Mouse (Mus musculus) urinary bladder, adult 2 months (tissue): Measurements from ENCODE around the gene Ugt1a10. TPM values are rescaled to one million over a fixed set of nuclear protein-coding genes. Genes with fewer than 3 reads are reported as not detected.
"Not testable (repeated sequence)": the region's sequence is repeated elsewhere in the genome, so short reads cannot be mapped to it uniquely, and the experiment has no call there.

ENCODE experiments used
- DNase-seq: peaks from one replicate; pipeline ENCODE4 v3.0.0; 2022; ENCODE audit warnings: low spot score
- polyA plus RNA-seq: library from polyadenylated mRNA; depleted of rRNA; stranded (reverse); fragments of >200 nt; gene quantifications from 2 replicates; pipeline ENCODE4 v1.2.3, GENCODE M21; 2012; rRNA removed

Ugt1a10 gene
- polyA plus RNA-seq, result 0.16 TPM in 1 of 2 replicates, not detected in the other

DNA sequence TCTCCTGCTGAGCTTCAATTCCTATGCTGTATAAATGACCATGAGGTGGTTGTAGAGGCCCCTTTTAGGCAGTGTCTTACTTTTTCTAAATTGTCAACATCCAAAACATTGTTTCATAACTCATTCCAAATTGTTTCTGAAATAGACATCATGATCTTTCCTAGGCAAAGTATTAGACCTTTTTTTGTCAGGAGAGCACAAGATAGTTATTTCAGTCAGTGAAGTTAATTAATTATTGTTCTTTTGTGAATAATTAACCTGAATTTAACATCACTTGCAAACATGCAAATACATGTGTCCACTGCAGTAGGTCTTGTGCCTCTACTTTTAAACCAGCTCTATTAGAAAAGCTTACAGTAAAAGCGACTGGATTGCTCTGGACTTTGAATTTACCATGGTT lies at the start of gene Ugt1a10:
Gene Ugt1a10, plus strand, starts transcription at position 301 of the 400 bp plus-strand sequence.
- DNase-seq, result no peak

DNA sequence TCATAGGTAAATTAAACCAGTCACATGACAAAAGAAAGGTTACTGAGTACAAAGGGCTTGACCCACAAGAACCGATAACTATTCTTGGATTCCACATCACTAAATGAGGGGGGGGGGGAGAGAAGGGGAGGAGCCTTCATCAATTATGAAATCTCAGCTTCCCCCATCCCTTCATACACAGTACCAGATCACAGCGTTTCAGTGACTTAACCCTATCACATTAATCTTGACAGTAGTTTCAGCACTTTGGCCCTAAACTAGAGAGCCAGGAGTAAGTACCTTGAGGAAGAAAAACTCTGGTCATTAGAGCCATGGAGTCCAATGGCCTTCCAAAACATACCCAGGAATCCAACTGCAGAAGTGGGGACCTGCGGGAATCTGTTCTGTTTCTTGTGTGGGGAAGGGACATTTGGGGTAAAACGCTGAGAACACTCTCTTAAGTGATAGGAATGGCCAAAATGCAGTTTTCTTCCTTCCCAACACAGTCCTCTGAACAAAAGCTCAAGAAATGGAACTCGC lies 47.4 kb upstream of the Ugt1a10 start:
- DNase-seq, result no peak

DNA sequence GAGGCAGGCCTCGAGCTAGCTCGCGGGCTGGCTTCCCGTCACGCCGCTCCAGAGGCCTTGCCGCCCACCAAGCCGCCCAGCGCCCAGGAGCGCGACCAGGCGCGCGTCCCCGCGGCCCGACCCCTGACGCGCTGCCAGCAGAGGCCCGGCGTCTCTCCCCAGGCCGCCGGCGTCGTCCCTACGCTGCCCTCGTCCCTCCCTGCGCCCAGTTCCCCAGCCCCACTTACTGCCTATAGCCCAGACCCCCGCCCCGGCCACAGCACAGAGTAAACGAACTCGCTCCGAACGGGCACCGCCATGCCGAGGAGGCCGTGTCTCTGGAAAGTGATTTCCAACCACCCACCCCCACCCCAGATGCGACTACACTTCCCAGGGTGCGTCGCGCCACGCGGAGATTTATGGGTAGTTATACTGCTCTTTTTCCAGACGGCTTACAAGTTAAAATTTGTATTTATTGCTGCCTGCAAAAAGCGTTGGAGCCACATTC lies 46.9 kb upstream of the Ugt1a10 start, which contains the start of gene Usp40:
Gene Usp40, minus strand, starts transcription at position 341 of the 487 bp plus-strand sequence.
- peak; percentile 67 for DNase-seq

DNA sequence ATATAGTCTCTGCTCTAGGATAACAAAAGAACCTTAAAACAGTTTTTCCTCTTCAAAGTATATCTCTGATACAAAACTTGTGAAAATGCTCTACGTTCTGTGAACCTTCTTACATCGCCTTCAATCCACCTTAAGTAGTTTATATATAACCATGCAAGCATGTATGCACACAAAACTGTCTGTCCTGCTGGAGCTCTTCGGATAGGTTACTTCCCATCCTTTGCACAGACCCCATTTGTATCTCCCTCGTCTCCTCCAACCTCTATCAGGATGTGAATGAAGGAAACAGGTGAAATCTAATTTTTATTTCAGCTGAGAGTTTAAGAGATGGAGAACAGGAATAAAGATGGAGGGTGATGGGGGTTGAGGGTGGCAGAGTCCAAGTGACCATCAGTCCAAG lies 46.5 kb upstream of the Ugt1a10 start:
- DNase-seq, result no peak

DNA sequence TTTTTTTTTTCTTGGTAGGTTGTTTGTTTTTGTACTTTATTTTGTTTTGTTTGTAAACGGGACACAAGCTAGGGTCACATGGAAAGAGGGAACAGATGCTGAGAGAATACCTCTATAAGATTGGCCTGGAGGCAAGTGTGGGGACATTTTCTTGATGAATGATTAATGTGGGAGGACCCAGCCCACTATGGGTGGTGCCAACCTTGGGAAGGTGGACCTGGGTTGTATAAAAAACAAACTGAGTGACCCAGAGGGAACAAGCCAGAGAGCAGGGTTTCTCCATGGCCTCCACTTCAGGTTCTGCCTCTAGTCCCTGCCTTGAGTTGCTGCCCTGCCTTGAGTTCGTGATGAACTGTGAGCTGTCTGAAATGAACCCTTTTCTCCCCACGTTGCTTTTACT lies 45.7 kb upstream of the Ugt1a10 start:
- no peak for DNase-seq

DNA sequence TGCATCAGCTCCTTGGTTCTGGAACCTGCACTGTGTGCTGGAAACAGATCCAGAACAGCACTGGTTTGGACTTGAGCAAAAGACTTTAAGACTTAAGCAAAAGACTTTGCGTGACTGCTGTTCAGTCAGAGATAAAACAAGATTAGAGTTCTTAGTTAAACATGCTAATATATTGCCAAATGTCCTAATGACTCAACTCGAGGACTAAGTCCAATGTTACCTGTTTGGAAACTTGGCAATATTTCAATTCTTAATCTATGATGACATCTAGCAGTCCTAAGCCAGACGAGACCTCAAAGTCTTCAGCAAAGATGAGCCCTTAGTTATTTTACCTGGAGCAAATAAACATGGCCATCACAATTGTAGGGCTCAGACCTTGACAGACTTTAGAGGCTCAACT lies 41.5 kb upstream of the Ugt1a10 start:
- no peak for DNase-seq

DNA sequence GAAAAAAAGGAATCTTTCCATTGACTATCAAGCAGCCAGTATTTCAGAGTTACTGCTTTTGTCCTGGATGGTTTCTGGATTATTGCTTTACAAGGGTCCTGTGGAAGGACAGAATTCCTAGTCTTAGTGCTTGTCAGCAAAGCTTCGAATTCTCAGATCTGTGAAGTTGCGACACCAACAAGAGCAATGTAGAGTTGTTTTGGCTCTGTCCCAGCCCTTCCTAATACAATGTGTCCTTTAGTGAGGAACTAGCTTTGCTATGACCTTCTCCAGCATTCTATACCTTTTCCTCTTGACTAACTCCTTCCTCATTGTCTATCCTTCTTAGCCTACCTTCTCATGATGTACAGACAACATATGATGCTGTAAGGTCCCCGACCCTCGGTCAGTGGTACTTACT lies 41.0 kb upstream of the Ugt1a10 start:
- DNase-seq, result no peak

DNA sequence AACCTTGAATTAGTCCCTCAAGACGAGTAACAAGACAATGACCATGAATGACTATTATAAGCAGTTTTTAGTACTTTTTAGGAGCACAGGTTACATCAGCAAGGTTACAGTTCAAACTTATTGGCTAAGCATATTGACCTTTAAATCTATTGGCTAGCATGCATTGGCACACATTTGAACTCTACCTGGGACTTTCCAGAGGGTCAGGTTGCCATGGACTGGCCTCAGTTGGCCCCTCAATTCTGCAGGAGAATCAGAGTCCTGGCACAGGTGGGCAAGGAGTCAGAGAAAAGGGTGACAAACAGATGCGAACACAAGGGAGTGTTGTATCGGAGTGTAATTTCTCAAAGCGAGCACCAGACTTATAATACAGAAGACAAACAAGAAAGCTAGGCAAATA lies 40.5 kb upstream of the Ugt1a10 start:
- no peak for DNase-seq

DNA sequence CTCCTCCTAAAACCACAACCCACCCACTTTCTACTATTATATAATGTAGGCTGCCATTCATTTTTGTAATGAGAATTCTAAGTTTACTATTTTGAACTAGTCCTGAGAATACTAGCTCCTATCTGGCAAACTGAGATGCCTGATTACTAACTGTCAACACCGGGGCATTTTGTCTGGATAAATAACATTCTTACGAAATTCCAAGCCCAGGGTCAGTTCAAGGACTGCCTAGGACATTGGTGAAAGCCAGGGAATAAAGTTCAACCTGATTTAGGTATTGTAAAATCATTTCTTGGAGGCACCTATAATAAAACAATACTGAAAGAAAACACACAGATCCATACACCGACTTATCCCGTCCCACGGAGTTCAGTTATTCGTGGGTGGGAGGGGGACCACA lies 39.8 kb upstream of the Ugt1a10 start:
- DNase-seq, result no peak

DNA sequence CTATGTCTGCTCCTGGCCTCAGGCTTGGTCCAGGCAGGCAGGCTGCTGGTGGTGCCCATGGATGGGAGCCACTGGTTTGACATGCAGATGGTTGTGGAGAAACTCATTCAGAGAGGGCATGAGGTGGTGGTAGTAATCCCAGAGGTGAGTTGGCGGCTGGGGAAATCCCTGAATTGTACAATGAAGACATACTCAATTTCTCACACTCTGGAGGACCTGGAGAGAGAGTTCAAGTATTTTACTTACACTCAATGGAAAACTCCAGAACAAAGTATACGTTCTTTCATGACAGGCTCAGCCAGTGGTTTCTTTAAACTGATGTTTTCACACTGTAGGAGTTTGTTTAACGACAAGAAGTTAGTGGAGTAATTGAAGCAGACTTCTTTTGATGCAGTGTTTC lies 29.9 kb upstream of the Ugt1a10 start:
- DNase-seq, result not testable (repeated sequence)

DNA sequence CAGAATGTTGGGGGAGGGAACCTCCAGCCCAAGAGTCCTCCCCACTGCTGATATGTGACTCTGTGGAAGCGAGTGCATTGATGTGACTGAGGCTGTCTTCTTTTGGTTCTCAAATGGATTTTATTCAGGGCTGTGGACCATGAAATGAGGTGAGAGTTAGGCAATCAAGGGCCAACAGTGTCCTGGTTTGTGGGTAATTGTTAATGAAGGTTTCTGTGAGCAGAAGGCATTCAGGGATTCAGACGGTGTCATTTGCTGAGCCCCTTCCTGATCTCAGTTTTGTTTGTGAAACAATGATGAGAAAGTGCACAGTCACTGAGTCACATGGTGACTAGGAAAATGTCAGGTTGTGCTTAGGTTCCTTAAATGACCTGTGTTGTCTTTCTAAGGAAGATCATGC lies 12.1 kb upstream of the Ugt1a10 start:
- DNase-seq, result not testable (repeated sequence)

DNA sequence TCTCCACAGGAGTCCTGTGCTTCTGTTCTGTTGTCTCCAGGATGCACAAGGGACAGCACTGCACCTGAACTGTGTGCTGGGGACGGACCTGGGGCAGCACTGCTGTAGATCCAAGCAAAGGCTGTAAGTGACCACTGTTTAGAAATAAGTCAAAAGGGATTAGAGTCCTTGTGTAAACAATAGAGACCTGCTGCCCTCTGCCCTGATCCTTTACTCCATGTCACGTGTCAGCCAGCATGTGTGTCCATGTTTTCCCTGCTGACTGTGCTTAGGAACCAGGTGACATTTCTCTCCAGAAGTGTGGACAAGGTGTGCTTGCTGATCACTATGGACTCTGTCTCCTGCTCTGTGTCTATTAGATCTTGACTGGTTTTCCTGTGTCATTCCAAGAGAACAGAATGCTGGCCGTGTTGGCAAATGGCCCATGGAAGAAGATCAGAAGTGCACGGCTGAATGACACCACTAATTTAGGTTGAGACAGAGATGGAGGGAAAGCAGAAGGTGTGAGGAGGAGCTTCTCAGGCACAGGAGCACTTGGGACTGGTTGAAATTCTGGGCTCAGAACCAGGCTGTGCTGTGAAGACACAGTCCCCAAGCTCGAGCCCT lies 10.3 kb upstream of the Ugt1a10 start:
- not testable (repeated sequence) for DNase-seq

DNA sequence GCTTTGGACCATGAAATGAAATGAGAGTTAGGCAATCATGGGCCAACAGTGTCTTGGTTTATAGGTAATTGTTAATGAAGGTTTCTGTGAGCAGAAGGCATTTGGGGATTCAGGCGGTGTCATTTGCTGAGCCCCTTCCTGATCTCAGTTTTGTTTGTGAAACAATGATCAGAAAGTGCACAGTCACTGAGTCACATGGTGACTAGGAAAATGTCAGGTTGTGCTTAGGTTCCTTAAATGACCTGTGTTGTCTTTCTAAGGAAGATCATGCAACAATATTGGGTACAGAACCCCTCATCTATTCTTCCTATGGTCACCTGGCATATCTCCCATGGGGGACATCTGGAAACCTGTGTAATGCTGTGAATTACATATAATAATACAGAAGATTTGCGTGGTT lies 7.8 kb upstream of the Ugt1a10 start:
- not testable (repeated sequence) for DNase-seq

DNA sequence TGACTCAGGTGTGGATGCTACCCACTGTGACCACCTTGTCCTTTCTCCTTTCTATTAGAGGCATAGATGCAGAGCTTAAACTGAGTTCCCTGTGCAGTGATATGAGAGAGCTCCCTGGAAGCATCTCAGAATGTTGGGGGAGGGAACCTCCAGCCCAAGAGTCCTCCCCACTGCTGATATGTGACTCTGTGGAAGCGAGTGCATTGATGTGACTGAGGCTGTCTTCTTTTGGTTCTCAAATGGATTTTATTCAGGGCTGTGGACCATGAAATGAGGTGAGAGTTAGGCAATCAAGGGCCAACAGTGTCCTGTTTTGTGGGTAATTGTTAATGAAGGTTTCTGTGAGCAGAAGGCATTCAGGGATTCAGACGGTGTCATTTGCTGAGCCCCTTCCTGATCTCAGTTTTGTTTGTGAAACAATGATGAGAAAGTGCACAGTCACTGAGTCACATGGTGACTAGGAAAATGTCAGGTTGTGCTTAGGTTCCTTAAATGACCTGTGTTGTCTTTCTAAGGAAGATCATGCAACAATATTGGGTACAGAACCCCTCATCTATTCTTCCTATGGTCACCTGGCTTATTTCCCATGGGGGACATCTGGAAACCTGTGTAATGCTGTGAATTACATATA lies 11.4 kb downstream of the Ugt1a10 start:
- DNase-seq, result not testable (repeated sequence)

DNA sequence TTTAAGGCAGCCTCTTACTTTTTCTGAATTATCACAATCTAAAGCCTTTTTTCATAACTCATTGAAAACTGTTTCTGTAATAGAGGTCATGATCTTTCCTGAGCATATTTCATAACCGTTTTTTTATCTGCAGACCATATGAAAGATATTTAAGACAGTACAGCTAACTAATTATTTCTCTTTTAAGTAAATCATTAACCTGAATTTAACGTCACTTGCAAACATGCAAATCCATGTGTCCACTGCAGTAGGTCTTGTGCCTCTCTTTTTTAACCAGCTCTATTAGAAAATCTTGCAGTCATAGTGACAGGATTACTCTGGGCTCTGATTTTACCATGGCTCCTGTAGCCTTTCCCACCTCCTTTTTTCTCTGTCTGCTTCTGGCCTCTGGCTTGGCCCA lies 15.3 kb downstream of the Ugt1a10 start, which contains the start of gene Ugt1a9:
Gene Ugt1a9, plus strand, starts transcription at position 306 of the 400 bp plus-strand sequence.
- DNase-seq, result no peak

DNA sequence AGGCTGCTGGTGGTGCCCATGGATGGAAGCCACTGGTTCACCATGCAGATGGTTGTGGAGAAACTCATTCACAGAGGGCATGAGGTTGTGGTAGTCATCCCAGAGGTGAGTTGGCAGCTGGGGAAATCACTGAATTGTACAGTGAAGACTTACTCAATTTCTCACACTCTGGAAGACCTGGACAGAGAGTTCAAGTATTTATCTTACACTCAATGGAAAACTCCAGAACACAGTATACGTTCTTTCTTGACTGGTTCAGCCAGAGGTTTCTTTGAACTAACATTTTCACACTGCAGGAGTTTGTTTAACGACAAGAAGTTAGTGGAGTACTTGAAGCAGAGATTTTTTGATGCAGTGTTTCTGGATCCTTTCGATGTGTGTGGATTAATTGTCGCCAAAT lies 15.7 kb downstream of the Ugt1a10 start:
- DNase-seq, result no peak

DNA sequence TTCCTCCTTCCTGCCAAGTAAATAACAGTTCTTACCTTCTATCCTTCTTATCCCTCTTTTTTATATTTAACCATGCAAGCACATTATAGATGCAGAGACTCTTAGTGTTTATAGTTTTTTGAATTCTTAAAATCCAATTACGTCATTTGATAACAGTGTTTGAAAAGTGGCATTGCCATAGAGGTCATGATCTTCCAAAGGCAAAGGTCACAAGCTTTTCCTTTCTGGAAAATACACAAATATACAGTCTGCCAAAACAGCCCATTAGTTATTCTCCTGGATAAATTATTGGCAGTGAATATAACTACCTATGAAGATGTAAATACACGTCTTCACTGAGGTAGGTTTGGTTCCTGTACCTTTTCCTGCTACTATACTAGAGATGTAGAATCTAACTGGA lies 19.3 kb downstream of the Ugt1a10 start:
- DNase-seq, result no peak

DNA sequence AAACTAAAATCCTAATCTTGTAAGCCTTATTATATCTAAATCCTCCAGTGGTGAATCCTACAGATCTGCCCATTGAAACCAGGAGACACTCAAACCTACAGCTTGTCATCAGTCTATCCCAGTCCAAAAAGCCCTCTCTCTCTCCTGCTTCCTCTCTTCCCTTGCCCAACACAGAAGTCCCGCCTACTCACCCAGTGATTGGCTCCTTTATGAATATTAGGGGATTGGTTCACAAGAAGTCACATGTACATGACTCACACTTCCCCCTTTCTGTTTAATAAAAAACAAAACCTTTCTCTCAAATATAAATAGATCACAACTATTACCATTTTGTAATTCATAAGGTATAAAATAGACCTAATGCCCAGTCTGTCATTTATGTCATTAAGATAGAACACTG lies 21.9 kb downstream of the Ugt1a10 start:
- DNase-seq, result no peak

DNA sequence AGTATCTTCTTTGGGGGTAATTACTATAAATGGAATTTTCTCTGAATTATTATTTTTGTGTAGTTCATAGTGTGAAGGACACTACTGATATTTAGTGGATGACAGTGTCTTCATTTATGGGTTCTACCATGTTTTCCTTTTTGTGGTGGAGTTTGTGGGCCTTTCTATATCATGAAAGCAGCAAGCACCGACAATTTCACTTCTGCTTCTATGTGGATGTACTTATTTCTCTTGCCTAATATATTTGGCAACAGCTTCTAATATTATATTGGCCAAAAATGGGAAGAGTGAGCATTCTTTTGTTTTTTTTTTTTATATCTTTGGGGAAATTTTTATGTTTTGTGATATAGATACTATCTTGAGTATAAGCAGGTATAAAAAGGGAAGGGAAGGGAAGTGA lies 26.5 kb downstream of the Ugt1a10 start:
- DNase-seq, result no peak

DNA sequence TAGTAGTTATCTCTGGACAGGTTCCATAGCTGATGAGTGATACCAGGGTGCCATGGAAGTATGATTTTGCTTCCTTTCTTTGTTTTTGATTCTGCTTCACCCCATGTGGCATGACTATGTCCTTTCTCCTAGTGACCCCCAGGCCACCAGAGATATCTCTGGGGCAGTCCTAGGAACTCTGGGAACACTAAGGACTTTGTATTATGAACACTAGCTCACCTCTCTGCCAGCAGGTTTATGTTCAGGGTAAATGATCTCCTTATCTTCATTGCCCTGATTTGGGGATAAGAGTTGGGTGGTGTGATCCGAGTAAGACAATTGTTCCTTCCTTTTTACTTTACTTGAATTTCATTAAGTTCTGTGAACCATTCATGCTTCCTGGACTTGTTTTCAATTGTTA lies 30.9 kb downstream of the Ugt1a10 start:
- no peak for DNase-seq

DNA sequence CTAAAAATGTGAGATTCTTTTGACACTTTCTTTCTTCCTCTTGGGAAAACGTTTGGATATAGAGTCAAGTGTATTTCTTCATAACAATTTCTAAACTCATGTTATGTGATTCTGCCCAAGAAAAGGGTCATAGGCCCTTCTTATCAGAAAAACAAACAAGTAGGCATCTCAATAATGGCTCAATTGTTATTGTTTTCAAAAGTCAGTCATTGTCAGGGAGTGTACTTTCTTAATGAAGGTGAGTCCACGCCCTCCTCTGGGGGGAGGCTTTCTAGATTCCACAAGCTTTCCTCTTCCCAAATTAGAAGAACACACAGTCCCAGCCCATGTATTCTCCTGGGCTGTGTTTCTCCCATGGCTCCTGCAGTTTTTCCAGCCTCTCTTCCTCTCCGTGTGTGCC lies 32.3 kb downstream of the Ugt1a10 start, which contains the start of gene Ugt1a8:
Gene Ugt1a8, plus strand, starts transcription at position 301 of the 400 bp plus-strand sequence.
- no peak for DNase-seq

DNA sequence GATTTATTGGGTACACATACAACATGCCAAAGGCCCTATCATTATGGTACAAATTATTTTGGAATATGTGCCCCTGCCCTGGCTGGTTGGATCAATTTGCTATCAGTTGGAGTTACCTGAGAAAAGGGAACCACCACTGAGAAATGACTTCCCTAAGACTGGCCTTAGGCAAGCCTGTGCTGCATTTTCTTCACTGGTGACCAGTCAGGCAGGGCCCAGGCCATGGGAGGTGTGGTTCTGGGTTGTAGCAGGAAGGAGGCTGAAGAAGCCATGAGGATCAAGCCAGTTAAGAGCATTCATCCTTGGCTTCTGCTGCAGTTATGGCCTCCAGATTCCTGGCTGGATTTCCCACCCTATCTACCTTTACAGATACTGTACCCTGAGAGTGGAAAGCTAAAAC lies 37.2 kb downstream of the Ugt1a10 start:
- DNase-seq, result no peak

DNA sequence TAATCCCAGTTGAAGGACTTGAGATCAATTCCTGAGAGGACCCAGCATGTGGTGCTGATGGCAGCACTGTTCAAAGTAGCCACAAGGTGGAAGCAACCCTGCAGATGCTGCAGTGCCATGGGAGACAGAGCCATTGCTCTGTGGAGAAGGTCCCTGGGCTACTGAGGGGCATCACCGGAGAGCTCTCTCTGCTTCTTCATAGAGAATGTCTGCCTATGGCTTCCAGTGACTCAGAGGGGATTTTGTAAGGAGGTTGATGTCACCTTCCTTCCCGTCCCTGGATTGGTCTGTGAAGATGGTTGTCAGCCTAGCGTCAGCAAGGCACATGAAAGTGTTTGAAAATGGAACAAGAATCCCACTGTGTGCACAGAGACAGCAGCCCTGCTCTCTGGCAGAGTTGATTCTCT lies 39.1 kb downstream of the Ugt1a10 start:
- DNase-seq, result not testable (repeated sequence)
